Mouse (Mus musculus) forebrain, embryonic 15.5 days (tissue): ENCODE results near the gene Wwox. TPM values are rescaled to one million over a fixed set of nuclear protein-coding genes. Genes with fewer than 3 reads are reported as not detected.

Experiments used
- ATAC-seq: fragments of 200-750 bp; cut with Nextera tagmentation; replicated peaks from 2 replicates; pipeline ENCODE4 v1.8.0; 2017; ENCODE audit warnings: mild to moderate bottlenecking, moderate TSS enrichment, moderate library complexity
- H3K27ac ChIP-seq: fragments of 300-500 bp; sonication (generic); replicated peaks from 2 replicates; pipeline ENCODE4 v1.5.1; 2015; ENCODE audit warnings: mild to moderate bottlenecking, inconsistent platforms
- H3K27me3 ChIP-seq: fragments of 300-500 bp; sonication (generic); 2 replicates; pipeline ENCODE4 v1.6.1; 2015; ENCODE audit warnings: inconsistent platforms
- H3K36me3 ChIP-seq: fragments of 300-500 bp; sonication (generic); 2 replicates; pipeline ENCODE4 v1.6.1; 2015; ENCODE audit warnings: mild to moderate bottlenecking, inconsistent platforms
- H3K4me1 ChIP-seq: fragments of 300-500 bp; sonication (generic); 2 replicates; pipeline ENCODE4 v1.6.1; 2015; ENCODE audit warnings: inconsistent platforms
- H3K4me2 ChIP-seq: fragments of 300-500 bp; sonication (generic); replicated peaks from 2 replicates; pipeline ENCODE4 v1.6.1; 2015; ENCODE audit warnings: mild to moderate bottlenecking, inconsistent platforms
- H3K4me3 ChIP-seq: fragments of 300-500 bp; sonication (generic); 2 replicates; pipeline ENCODE4 v1.5.1; 2015; ENCODE audit warnings: mild to moderate bottlenecking, inconsistent platforms
- H3K9ac ChIP-seq: fragments of 300-500 bp; sonication (generic); replicated peaks from 2 replicates; pipeline ENCODE4 v1.6.1; 2015; ENCODE audit warnings: mild to moderate bottlenecking, inconsistent platforms
- H3K9me3 ChIP-seq: fragments of 300-500 bp; sonication (generic); 2 replicates; pipeline ENCODE4 v1.6.1; 2016; ENCODE audit warnings: inconsistent platforms
- WGBS: fragments of 180-500 bp; shearing (Covaris S2); methylation state at CpG from one replicate; pipeline ENCODE4 v1.1.7; 2015; ENCODE audit warnings: mixed read lengths; 5-methylcytosine and 5-hydroxymethylcytosine counted together
- polyA plus RNA-seq: library from polyadenylated mRNA; unstranded; fragments of >200 nt; fragmentation: Nextera tagmentation; extraction: Ambion mirVana; gene quantifications from 2 replicates; pipeline ENCODE4 v1.2.1, GENCODE M21; 2015

Wwox gene
- polyA plus RNA-seq, 1 experiment from 2014 or later = 10.7 TPM

- no peaks in the 10 kb centered on the region for H3K9me3 ChIP-seq
- ATAC-seq = no peak
- no peak overlapping the region for H3K4me3 ChIP-seq
- H3K9ac ChIP-seq = no peak overlapping the region
- WGBS = 62% methylated on average over 4 of the region's 4 CpGs
- H3K36me3 ChIP-seq = no peaks in the 10 kb centered on the region
- peaks cover 3% of the 10 kb centered on the region; the same call in 1 of the 2 replicates for H3K4me1 ChIP-seq
- H3K4me2 ChIP-seq = no peak overlapping the region
- H3K27me3 ChIP-seq = no peaks in the 10 kb centered on the region
- no peak overlapping the region for H3K27ac ChIP-seq
Measured at GRCm38 (mm10) chr8:114657789-114658188, 218.3 kb downstream of the Wwox start.

GRCm38 (mm10) chr8:114658475-114658874 is 219.0 kb downstream of the Wwox start:
- no peaks in the 10 kb centered on the region for H3K9me3 ChIP-seq
- WGBS = 59% methylated on average over 4 of the region's 4 CpGs
- H3K4me2 ChIP-seq = no peak overlapping the region
- H3K27me3 ChIP-seq = no peaks in the 10 kb centered on the region
- H3K4me1 ChIP-seq = peaks cover 3% of the 10 kb centered on the region; the same call in 1 of the 2 replicates
- no peak overlapping the region for H3K27ac ChIP-seq
- ATAC-seq = no peak
- no peaks in the 10 kb centered on the region for H3K36me3 ChIP-seq
- H3K9ac ChIP-seq = no peak overlapping the region
- no peak overlapping the region for H3K4me3 ChIP-seq

- ATAC-seq = no peak
- no peak overlapping the region for H3K27ac ChIP-seq
- H3K9ac ChIP-seq = no peak overlapping the region
- no peaks in the 10 kb centered on the region for H3K36me3 ChIP-seq
- no peaks in the 10 kb centered on the region for H3K9me3 ChIP-seq
- WGBS = 71% methylated on average over 7 of the region's 7 CpGs
- H3K4me3 ChIP-seq = no peak overlapping the region
- no peaks in the 10 kb centered on the region for H3K27me3 ChIP-seq
- H3K4me2 ChIP-seq = no peak overlapping the region
- peaks cover 3% of the 10 kb centered on the region; the same call in 1 of the 2 replicates for H3K4me1 ChIP-seq
Measured at GRCm38 (mm10) chr8:114663053-114663452, 223.6 kb downstream of the Wwox start.

GRCm38 (mm10) chr8:114665521-114665920 is 226.1 kb downstream of the Wwox start:
- no peak overlapping the region for H3K9ac ChIP-seq
- ATAC-seq = no peak
- H3K27me3 ChIP-seq = no peaks in the 10 kb centered on the region
- H3K4me3 ChIP-seq = no peak overlapping the region
- no peaks in the 10 kb centered on the region for H3K9me3 ChIP-seq
- H3K36me3 ChIP-seq = no peaks in the 10 kb centered on the region
- H3K27ac ChIP-seq = no peak overlapping the region
- H3K4me2 ChIP-seq = no peak overlapping the region
- no peaks in the 10 kb centered on the region for H3K4me1 ChIP-seq
- WGBS = 61% methylated on average over 6 of the region's 6 CpGs

GRCm38 (mm10) chr8:114670801-114671200 is 231.3 kb downstream of the Wwox start:
- no peak overlapping the region for H3K27ac ChIP-seq
- WGBS = 48% methylated on average over 6 of the region's 6 CpGs
- no peaks in the 10 kb centered on the region for H3K36me3 ChIP-seq
- no peak overlapping the region for H3K9ac ChIP-seq
- H3K4me3 ChIP-seq = no peak overlapping the region
- peaks cover 7% of the 10 kb centered on the region for H3K4me1 ChIP-seq
- no peaks in the 10 kb centered on the region for H3K27me3 ChIP-seq
- H3K9me3 ChIP-seq = no peaks in the 10 kb centered on the region
- no peak for ATAC-seq
- no peak overlapping the region for H3K4me2 ChIP-seq

- 51% methylated on average over 9 of the region's 9 CpGs for WGBS
- ATAC-seq = no peak
Measured at GRCm38 (mm10) chr8:114671237-114671674, 231.8 kb downstream of the Wwox start.

GRCm38 (mm10) chr8:114673416-114673815 is 234.0 kb downstream of the Wwox start:
- no peak for ATAC-seq
- Histone ChIP-seq H3K9ac (no peak overlapping the region), H3K9me3 (no peaks in the 10 kb centered on the region), H3K27me3 (no peaks in the 10 kb centered on the region), H3K4me3 (no peak overlapping the region), H3K27ac (no peak overlapping the region), H3K4me2 (no peak overlapping the region), H3K36me3 (no peaks in the 10 kb centered on the region), H3K4me1 (peaks cover 7% of the 10 kb centered on the region)
- 93% methylated on average over 3 of the region's 3 CpGs for WGBS

More at GRCm38 (mm10) chr8:114671237-114671674, 231.8 kb downstream of the Wwox start:
- H3K27me3 ChIP-seq = no peaks in the 10 kb centered on the region
- H3K36me3 ChIP-seq = no peaks in the 10 kb centered on the region
- no peak overlapping the region for H3K4me3 ChIP-seq
- H3K27ac ChIP-seq = no peak overlapping the region
- no peak overlapping the region for H3K9ac ChIP-seq
- no peaks in the 10 kb centered on the region for H3K9me3 ChIP-seq
- peaks cover 7% of the 10 kb centered on the region for H3K4me1 ChIP-seq
- H3K4me2 ChIP-seq = no peak overlapping the region

GRCm38 (mm10) chr8:114675151-114675550 is 235.7 kb downstream of the Wwox start:
- Histone ChIP-seq H3K27me3 (no peaks in the 10 kb centered on the region), H3K27ac (no peak overlapping the region), H3K4me1 (peaks cover 7% of the 10 kb centered on the region), H3K9me3 (no peaks in the 10 kb centered on the region), H3K4me2 (no peak overlapping the region), H3K4me3 (no peak overlapping the region), H3K36me3 (no peaks in the 10 kb centered on the region), H3K9ac (no peak overlapping the region)
- ATAC-seq = no peak
- WGBS = 81% methylated on average over 7 of the region's 7 CpGs

DNA sequence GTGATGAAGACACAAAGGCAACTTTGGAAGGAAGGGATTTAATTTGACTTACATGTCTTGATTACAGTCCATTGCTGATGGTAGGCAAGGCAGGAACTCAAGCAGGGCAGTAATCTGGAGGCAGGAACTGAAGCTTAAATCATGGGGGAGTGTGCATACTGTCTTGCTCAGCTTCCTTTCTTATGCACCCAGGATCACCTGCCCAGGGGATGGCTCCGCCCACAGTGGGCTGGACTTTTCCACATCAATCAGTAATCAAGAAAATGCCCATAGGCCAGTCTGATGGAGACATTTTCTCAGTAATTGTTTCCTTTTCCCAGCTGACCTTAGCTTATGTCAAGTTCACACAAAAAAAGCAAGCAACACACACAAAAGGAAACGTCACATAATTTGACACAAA is 237.5 kb downstream of the Wwox start:
- Histone ChIP-seq H3K36me3 (no peaks in the 10 kb centered on the region), H3K4me1 (no peaks in the 10 kb centered on the region), H3K4me2 (no peak overlapping the region), H3K27me3 (no peaks in the 10 kb centered on the region), H3K4me3 (no peak overlapping the region), H3K27ac (no peak overlapping the region), H3K9me3 (no peaks in the 10 kb centered on the region), H3K9ac (no peak overlapping the region)
- no peak for ATAC-seq
- WGBS = 92% methylated on average over 2 of the region's 2 CpGs

DNA sequence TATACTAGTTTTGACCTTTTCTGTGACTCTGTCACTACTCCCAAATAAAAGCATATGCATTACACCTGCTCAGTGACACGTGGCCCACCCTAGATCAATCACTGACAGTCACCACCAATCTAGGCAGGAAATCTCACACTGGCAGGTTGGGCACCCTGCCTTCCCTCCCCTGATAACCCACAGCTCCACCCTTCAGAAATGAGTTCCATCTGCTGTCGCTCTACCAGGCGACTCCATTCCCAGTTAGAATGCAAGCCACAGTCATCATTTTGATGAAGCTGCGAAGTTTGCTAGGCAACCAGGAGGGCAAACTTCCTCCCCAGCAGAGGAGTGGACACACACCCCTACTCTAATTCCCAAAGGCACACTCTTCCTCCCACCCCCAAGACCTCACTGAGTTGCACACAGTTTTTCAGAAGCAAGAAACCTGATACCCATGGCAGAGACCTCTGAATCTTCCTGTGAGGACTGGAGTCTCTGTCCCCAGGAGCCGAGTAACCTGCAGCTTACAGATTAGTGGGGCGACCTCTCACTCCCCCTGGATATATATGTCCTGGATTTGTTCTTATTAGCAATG is 238.2 kb downstream of the Wwox start:
- Histone ChIP-seq H3K9ac (no peak overlapping the region), H3K9me3 (no peaks in the 10 kb centered on the region), H3K36me3 (no peaks in the 10 kb centered on the region), H3K4me1 (no peaks in the 10 kb centered on the region), H3K4me3 (no peak overlapping the region), H3K27ac (no peak overlapping the region), H3K27me3 (no peaks in the 10 kb centered on the region), H3K4me2 (no peak overlapping the region)
- 67% methylated on average over 6 of the region's 6 CpGs for WGBS
- ATAC-seq = no peak

GRCm38 (mm10) chr8:114679386-114680098 is 240.1 kb downstream of the Wwox start:
- no peaks in the 10 kb centered on the region for H3K36me3 ChIP-seq
- no peaks in the 10 kb centered on the region for H3K9me3 ChIP-seq
- no peak overlapping the region for H3K9ac ChIP-seq
- H3K27ac ChIP-seq = no peak overlapping the region
- no peak overlapping the region for H3K4me2 ChIP-seq
- H3K27me3 ChIP-seq = no peaks in the 10 kb centered on the region
- ATAC-seq = no peak
- WGBS = 89% methylated on average over 14 of the region's 14 CpGs
- no peaks in the 10 kb centered on the region for H3K4me1 ChIP-seq
- no peak overlapping the region for H3K4me3 ChIP-seq

DNA sequence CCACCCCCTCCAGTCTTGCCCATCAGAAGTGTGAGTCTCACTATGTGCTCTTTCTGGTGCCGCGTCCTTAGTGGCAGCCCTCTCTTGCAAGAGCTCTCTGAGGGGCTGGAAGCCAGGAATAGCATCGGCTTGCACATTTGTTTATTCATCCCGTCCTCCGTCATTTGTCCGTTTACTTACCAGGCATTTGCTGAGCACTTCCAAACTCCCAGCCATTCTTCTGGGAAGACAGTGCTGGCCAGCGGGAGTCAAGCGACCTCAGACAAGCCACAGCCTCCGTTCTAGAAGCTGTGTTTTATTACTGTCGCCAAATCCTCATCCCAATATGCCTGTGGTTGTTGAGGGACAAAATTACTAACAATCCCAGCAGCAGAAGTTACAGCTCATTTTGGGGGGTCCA is 241.7 kb downstream of the Wwox start:
- Histone ChIP-seq H3K4me3 (no peak overlapping the region), H3K36me3 (no peaks in the 10 kb centered on the region), H3K27ac (no peak overlapping the region), H3K4me1 (no peaks in the 10 kb centered on the region), H3K27me3 (no peaks in the 10 kb centered on the region), H3K9ac (no peak overlapping the region), H3K9me3 (no peaks in the 10 kb centered on the region), H3K4me2 (no peak overlapping the region)
- WGBS = 81% methylated on average over 10 of the region's 10 CpGs
- ATAC-seq = no peak

DNA sequence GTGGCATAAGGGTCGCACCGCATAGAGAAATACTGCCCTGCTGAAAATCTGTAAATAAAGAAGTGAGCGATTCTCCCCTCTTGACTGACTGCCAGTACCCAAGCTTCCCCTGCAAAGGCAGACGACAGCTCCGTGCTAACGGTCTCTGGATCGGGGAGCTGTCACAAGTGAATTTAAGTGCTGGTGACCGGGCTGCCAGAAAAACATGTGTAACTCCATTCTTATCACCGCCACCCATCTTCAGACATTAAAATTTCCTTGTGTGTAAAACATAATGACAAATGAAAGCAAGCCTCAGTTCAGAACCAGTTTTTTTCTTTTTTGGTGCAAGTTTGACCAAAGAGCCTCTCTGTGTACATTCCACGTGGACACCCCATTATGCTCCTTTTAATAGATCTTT is 242.7 kb downstream of the Wwox start:
- Histone ChIP-seq H3K4me1 (no peaks in the 10 kb centered on the region), H3K27ac (no peak overlapping the region), H3K4me3 (no peak overlapping the region), H3K9me3 (no peaks in the 10 kb centered on the region), H3K9ac (no peak overlapping the region), H3K36me3 (no peaks in the 10 kb centered on the region), H3K27me3 (no peaks in the 10 kb centered on the region), H3K4me2 (no peak overlapping the region)
- WGBS = 37% methylated on average over 10 of the region's 10 CpGs
- no peak for ATAC-seq
